Mouse (Mus musculus): ENCODE results near the gene Apoc4.

Apoc4 gene

GRCm38 (mm10) chr7:19681202-19681694, at the start of gene Apoc4, which contains the start of gene Gm44805:
TSS of gene Apoc4 (minus strand) at chr7:19681479.
TSS of gene Gm44805 (minus strand) at chr7:19681423.
- DNase-seq (ENCODE audit: low spot score), result no peak

DNA sequence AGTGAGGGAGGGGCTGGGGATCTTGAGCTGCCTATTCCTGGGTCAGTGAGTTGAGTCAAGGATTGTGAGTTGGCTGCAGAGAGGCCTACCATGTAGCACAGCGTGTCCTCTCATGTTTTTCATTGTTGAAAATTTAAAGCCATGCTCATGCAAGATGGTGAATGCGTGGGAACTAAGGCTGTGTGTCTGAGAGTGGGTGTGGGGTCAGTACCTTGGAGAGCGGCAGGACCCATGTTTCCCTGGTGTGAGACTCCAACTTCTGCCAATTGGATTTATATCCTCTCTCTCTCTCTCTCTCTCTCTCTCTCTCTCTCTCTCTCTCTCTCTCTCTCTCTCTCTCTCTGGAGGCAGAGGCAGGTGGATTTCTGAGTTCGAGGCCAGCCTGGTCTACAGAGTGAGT, 45.3 kb upstream of the Apoc4 start:
- no peak for DNase-seq (ENCODE audit: low spot score)

DNA sequence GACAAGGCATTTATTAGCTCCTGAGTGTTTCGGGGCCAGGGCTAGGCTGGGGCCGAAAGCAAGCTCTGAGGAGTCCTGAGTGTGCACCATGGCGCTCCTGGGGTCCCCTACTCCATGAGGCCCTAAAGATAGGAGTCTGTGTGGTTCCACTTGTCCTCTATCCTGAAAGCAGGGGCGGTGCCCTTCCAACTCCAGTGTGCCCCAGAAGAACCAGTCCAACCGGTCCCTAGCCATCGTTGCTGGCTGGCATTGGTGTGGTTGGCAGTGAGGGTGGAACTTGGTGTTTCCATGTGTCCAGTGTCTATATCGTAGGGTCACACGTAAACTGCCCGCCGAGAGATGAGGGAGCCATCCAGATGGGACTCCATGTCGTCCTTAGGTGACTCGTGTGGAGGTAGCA, 42.9 kb upstream of the Apoc4 start:
- DNase-seq (ENCODE audit: low spot score), result no peak

DNA sequence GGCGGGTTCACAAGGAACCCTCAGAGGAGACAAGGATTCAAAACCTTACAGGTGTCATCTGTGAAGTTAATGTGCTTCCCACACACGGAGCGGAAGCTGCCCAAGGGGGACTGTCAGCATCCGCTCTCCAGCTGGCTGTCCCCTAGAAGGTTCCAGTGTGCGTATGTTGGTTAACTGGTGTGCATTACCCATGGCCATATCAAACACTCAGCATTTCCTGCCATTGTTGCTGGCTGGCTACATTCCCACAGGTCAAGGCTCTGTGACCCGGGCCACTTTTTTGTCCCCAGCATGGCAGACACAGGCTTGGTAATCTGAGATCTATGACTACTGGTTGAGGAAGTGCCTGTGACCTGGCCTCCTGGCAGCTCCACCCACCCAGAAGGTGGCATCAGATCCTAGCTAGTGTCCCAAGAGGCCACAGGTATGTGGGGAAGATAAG, 41.5 kb upstream of the Apoc4 start:
- DNase-seq (ENCODE audit: low spot score), result no peak

- DNase-seq (ENCODE audit: low spot score), result no peak
Observed at GRCm38 (mm10) chr7:19719200-19719599, 37.9 kb upstream of the Apoc4 start.

- no peak for DNase-seq (ENCODE audit: low spot score)
Observed at GRCm38 (mm10) chr7:19718297-19718952, 37.1 kb upstream of the Apoc4 start.

GRCm38 (mm10) chr7:19717346-19717745, 36.1 kb upstream of the Apoc4 start:
- no peak for DNase-seq (ENCODE audit: low spot score)

- DNase-seq (ENCODE audit: low spot score), result no peak
Observed at GRCm38 (mm10) chr7:19716822-19717221, 35.5 kb upstream of the Apoc4 start.

GRCm38 (mm10) chr7:19716055-19716682, 34.9 kb upstream of the Apoc4 start:
- no peak for DNase-seq (ENCODE audit: low spot score)

DNA sequence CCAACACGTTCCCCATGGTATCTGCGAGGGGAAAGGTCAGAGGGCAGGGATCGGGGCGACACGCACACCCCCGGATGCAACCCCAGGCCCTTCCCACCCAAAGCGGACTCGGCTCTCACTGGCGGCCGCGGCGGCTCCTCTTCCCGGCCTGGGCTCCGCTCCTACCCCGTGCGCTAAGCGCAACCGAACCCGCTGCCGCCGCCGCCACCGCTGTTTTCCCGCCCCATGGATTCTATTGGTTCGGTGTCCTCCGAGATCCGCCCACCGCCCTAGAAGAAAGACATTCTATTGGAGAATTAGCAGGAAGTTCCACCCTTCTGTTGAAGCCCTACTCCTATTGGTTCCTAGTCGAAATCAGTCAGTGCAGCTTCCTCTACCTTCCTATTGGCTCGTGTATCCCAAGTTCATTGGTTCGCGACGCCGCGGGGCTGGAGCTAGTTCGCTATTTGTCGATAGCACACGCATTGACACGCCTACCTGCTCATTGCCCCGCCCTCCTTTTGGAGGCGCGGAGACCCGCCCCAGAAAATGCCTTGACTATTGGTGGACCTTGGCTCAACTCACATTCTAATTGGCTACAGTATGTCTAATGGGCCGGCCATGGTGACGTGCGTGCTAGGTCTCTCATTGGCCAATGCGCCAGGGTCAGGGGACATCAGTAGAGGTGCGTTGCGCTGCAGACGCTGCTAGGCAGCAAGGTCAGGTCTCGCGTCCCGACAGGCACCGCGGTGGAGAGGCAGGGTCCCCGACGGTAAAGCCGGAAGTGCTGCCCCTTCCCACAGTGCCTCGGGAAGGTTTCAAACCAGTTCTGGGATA, 34.2 kb upstream of the Apoc4 start, which contains the start of gene Tomm40:
Gene Tomm40, minus strand, starts transcription at position 200 of the 816 bp plus-strand sequence.
- DNase-seq (ENCODE audit: low spot score), result peak; percentile 93

DNA sequence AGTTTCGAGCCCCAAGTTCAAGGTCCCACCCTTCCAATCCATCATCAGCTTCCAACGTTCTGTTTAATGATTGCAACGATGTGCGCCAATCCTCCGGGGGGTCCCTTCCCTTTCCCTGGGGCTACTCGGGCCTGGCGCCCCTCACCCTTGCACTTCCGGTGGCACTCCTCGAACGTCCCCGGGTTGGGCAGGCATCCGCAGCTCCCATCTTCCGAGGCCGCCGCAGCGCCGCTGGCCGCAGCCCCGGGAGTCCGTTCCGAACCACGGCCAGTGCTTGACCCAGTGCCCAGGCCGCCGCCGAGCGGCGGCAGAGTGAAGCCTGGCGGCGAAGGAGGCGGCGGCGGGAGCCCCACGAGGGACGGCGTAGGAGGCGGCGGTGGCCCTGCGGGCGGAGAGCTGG, 33.6 kb upstream of the Apoc4 start:
- no peak for DNase-seq (ENCODE audit: low spot score)

- DNase-seq (ENCODE audit: low spot score), result no peak
Observed at GRCm38 (mm10) chr7:19713598-19713997, 32.3 kb upstream of the Apoc4 start.

DNA sequence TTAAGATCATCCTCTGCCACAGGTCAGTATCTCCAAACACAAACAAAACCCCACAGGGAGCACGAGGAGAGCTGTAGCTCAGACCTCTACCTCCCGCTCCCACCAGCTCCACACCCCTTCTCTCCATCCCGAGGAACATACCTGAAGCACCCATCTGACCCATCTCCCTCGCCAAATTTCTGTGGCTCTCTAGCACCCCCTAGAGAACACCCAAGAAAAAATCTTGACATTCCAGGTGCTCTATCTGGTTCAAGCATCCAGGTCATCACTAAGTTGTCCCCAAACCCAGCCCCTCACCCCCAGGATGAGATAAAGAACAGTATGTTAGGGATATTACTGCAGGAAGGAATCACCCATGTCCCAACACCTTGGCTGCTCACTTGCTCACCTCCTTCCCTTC, 31.9 kb upstream of the Apoc4 start:
- DNase-seq (ENCODE audit: low spot score), result no peak

DNA sequence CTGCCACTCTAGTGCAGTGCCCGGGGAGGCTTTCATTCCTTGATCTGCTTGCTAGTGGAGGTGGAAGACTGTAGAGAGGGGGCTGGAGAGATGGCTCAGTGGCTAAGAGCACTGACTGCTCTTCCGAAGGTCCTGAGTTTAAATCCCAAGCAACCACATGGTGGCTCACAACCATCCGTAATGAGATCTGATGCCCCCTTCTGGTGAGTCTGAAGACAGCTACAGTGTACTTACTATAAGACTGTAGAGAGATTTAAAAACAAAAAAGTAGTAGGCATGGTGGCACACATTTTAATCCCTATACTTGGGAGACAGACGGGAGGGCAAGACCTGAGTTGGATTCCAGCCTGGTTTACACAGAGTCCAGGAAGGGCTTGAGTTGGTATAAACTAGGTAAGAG, 31.1 kb upstream of the Apoc4 start:
- DNase-seq (ENCODE audit: low spot score), result peak; percentile 9

GRCm38 (mm10) chr7:19710650-19711049, 29.4 kb upstream of the Apoc4 start:
- no peak for DNase-seq (ENCODE audit: low spot score)

- no peak for DNase-seq (ENCODE audit: low spot score)
Observed at GRCm38 (mm10) chr7:19705271-19705670, 24.0 kb upstream of the Apoc4 start.

- no peak for DNase-seq (ENCODE audit: low spot score)
Observed at GRCm38 (mm10) chr7:19704475-19704874, 23.2 kb upstream of the Apoc4 start.

- DNase-seq (ENCODE audit: low spot score), result no peak
Observed at GRCm38 (mm10) chr7:19702859-19703555, 21.7 kb upstream of the Apoc4 start.

DNA sequence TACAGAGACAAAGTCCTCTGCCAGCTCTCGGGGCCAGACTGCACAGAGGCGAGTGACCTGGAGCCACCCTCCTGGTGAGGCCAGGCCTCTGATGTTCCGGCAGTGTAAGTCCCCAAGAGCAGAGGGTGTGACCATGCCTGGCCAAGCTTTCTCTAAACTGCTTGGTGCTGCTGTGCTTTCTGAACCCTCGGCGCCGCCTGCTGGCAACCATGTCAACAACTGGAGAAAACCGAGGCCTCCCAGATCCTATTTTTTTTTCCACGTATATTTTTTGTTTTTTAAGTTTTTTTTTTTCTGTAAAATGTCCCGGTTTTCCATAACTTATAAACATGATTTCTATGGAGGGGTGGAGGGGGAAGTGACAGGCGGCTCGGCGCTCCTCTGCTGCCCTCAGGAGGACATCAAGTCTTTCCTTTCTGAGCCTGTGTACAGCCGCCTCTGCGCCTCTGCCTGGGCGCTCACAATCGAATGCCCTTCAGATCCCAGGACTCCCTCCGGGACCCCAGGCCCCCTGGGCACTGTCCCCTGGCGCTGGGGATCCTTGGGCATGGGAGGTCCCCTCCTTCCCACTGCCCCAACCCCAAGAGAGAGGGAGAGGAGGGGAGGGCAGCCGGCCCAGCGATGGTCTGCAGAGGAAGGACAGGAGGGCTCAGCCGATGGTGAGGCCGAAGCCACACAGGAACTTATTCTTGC, 19.9 kb upstream of the Apoc4 start:
- peak; percentile 41 for DNase-seq (ENCODE audit: low spot score)

DNA sequence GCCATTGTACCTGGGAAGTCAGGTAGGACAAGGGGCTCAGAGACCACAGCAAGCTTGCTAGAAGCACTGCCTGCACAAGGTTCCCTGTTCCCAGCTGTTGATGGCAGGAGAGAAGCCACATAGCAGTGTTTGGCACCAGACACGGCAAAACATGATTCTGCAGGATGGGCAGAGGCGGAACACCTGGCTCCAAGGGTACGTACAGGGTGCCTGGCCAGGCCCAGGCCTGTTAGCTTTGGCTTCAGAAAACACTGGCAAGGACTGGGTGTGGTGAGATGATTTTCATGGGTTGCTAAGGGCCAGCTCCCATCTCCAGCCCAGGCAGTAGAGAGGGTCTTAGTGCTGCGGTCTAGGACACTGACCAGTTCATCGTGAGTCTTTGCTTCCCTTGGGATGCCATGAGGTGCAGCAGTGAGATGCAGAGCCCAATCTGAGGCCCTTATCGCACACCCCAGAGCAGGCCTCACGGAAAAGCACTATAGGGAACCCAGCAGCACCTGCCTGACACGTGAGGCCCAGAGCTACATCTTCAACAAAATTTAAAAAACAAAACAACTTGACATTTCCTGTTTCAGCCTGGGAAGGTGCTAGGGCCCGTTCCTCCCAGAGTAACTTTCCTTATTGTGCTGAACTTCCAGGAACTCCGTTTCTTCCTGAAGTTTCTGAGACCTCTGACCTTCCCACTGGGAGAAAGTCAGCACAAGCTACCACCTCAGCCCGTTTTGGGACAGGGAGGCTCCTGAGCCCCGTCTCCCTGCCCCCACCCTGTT, 19.2 kb upstream of the Apoc4 start:
- DNase-seq (ENCODE audit: low spot score), result no peak

DNA sequence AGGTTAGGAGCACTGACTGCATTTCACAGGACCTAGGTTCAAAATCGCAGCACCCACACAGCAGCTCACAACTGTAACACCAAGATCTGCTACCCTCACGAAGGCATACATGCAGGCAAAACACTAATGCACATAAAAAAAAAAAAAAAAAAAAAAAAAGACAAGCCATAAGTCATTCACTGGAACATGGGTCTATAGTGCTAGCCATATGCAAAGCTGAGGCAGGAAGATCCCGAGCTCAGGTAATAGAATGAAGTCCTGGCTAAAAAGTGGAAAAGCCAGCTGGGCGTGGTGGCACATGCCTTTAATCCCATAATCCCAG, 18.5 kb upstream of the Apoc4 start:
- no peak for DNase-seq (ENCODE audit: low spot score)
